Mouse (Mus musculus) skeletal muscle tissue, postnatal 0 days (tissue): ENCODE results near the gene Ntn5. TPM values are rescaled to one million over a fixed set of nuclear protein-coding genes. Genes with fewer than 3 reads are reported as not detected.

Source experiments
- polyA plus RNA-seq: library from polyadenylated mRNA; unstranded; fragments of >200 nt; fragmentation: Nextera tagmentation; extraction: Ambion mirVana; gene quantifications from 2 replicates; pipeline ENCODE4 v1.2.1, GENCODE M21; 2015

Ntn5 gene
- 1.6 and 1.7 TPM in 2 replicates for polyA plus RNA-seq

GRCm38 (mm10) chr7:45683396-45684050 lies at the start of gene Ntn5:
TSS of gene Ntn5 (plus strand) at chr7:45684022.

GRCm38 (mm10) chr7:45639561-45640027 lies 44.2 kb upstream of the Ntn5 start, which contains the start of gene Mamstr:
TSS of gene Mamstr (plus strand) at chr7:45639977.

GRCm38 (mm10) chr7:45666161-45666560 lies 17.7 kb upstream of the Ntn5 start, which contains the start of gene Fut2:
TSS of gene Fut2 (minus strand) at chr7:45666394.

GRCm38 (mm10) chr7:45693921-45694591 lies 10.2 kb downstream of the Ntn5 start, which contains the start of gene Sec1:
TSS of gene Sec1 (minus strand) at chr7:45694402.

GRCm38 (mm10) chr7:45699523-45700141 lies 15.8 kb downstream of the Ntn5 start, which contains the start of gene Car11:
TSS of gene Car11 (plus strand) at chr7:45699843.

GRCm38 (mm10) chr7:45704730-45705442 lies 21.1 kb downstream of the Ntn5 start, which contains the start of gene Dbp:
TSS of gene Dbp (plus strand) at chr7:45705088.

GRCm38 (mm10) chr7:45715090-45715708 lies 31.4 kb downstream of the Ntn5 start, which contains the start of gene Rpl18:
TSS of gene Rpl18 (plus strand) at chr7:45715457.

GRCm38 (mm10) chr7:45717918-45718297 lies 34.1 kb downstream of the Ntn5 start, which contains the start of gene Sphk2:
TSS of gene Sphk2 (minus strand) at chr7:45718002.

GRCm38 (mm10) chr7:45720413-45721233 lies 36.8 kb downstream of the Ntn5 start, which contains the start of gene Fam83e:
TSS of gene Fam83e (plus strand) at chr7:45721212.

GRCm38 (mm10) chr7:45725713-45726112 lies 41.9 kb downstream of the Ntn5 start, which contains the start of gene Spaca4:
TSS of gene Spaca4 (minus strand) at chr7:45725813.

Other genes starting within 250 kb of the Ntn5 start
- 90.8 and 92.1 TPM in 2 replicates for gene Gys1, start 249.2 kb upstream of the Ntn5 start, polyA plus RNA-seq
- gene Ruvbl2, start 245.9 kb upstream of the Ntn5 start, polyA plus RNA-seq = 31.4 and 35.8 TPM in 2 replicates
- gene Ftl1, start 224.1 kb upstream of the Ntn5 start, polyA plus RNA-seq = 2,280 and 2,838 TPM in 2 replicates
- 74.5 and 83.5 TPM in 2 replicates for gene Bax, start 217.1 kb upstream of the Ntn5 start, polyA plus RNA-seq
- gene Tulp2, start 202.1 kb upstream of the Ntn5 start, polyA plus RNA-seq = 0.06 and 0.12 TPM in 2 replicates
- not detected in 2 replicates for gene Gm45808, start 197.2 kb upstream of the Ntn5 start, polyA plus RNA-seq
- 7.1 and 7.2 TPM in 2 replicates for gene Dhdh, start 195.2 kb upstream of the Ntn5 start, polyA plus RNA-seq
- gene Nucb1, start 173.6 kb upstream of the Ntn5 start, polyA plus RNA-seq = 124 and 146 TPM in 2 replicates
- 19.1 and 19.6 TPM in 2 replicates for gene Ppp1r15a, start 157.8 kb upstream of the Ntn5 start, polyA plus RNA-seq
- 5.6 and 8.0 TPM in 2 replicates for gene Plekha4, start 157.7 kb upstream of the Ntn5 start, polyA plus RNA-seq
- 6.1 and 7.2 TPM in 2 replicates for gene Hsd17b14, start 129.1 kb upstream of the Ntn5 start, polyA plus RNA-seq
- 35.4 and 88.9 TPM in 2 replicates for gene Bcat2, start 113.9 kb upstream of the Ntn5 start, polyA plus RNA-seq
- gene Fgf21, start 68.5 kb upstream of the Ntn5 start, polyA plus RNA-seq = 0.18 TPM in 1 of 2 replicates, not detected in the other
- 0.05 TPM in 1 of 2 replicates, not detected in the other for gene Fut1, start 66.7 kb upstream of the Ntn5 start, polyA plus RNA-seq
- 0.06 TPM in 1 of 2 replicates, not detected in the other for gene Izumo1, start 62.2 kb upstream of the Ntn5 start, polyA plus RNA-seq
- gene Rasip1, start 56.5 kb upstream of the Ntn5 start, polyA plus RNA-seq = 10.3 and 13.9 TPM in 2 replicates
- gene Mamstr, start 44.0 kb upstream of the Ntn5 start, polyA plus RNA-seq = 139 and 174 TPM in 2 replicates
- gene Fut2, start 17.6 kb upstream of the Ntn5 start, polyA plus RNA-seq = 1.9 and 2.1 TPM in 2 replicates
- gene Sec1, start 10.4 kb downstream of the Ntn5 start, polyA plus RNA-seq = 0.33 and 0.40 TPM in 2 replicates
- 2.4 and 3.0 TPM in 2 replicates for gene Car11, start 15.8 kb downstream of the Ntn5 start, polyA plus RNA-seq
- 9.9 and 10.3 TPM in 2 replicates for gene Dbp, start 21.1 kb downstream of the Ntn5 start, polyA plus RNA-seq
- 568 and 577 TPM in 2 replicates for gene Rpl18, start 31.4 kb downstream of the Ntn5 start, polyA plus RNA-seq
- 11.7 and 13.4 TPM in 2 replicates for gene Sphk2, start 34.0 kb downstream of the Ntn5 start, polyA plus RNA-seq
- gene Fam83e, start 37.2 kb downstream of the Ntn5 start, polyA plus RNA-seq = 0.10 and 0.17 TPM in 2 replicates
- not detected in 2 replicates for gene Spaca4, start 41.8 kb downstream of the Ntn5 start, polyA plus RNA-seq
- 0.18 TPM in 1 of 2 replicates, not detected in the other for gene Lmtk3, start 99.7 kb downstream of the Ntn5 start, polyA plus RNA-seq
- gene Sult2b1, start 100.6 kb downstream of the Ntn5 start, polyA plus RNA-seq = 0.21 and 5.3 TPM in 2 replicates
- gene Cyth2, start 130.6 kb downstream of the Ntn5 start, polyA plus RNA-seq = 42.5 and 48.2 TPM in 2 replicates
- 0.31 and 0.54 TPM in 2 replicates for gene Kcnj14, start 140.8 kb downstream of the Ntn5 start, polyA plus RNA-seq
- gene Grwd1, start 146.9 kb downstream of the Ntn5 start, polyA plus RNA-seq = 27.3 and 27.6 TPM in 2 replicates
- 37.5 and 44.5 TPM in 2 replicates for gene Kdelr1, start 188.8 kb downstream of the Ntn5 start, polyA plus RNA-seq
- 0.33 and 0.34 TPM in 2 replicates for gene Grin2d, start 194.4 kb downstream of the Ntn5 start, polyA plus RNA-seq
- 0.45 and 1.2 TPM in 2 replicates for gene Syngr4, start 212.7 kb downstream of the Ntn5 start, polyA plus RNA-seq
- gene Tmem143, start 212.9 kb downstream of the Ntn5 start, polyA plus RNA-seq = 9.8 and 11.6 TPM in 2 replicates
- gene Emp3, start 237.4 kb downstream of the Ntn5 start, polyA plus RNA-seq = 111 and 129 TPM in 2 replicates
- gene Ccdc114, start 240.1 kb downstream of the Ntn5 start, polyA plus RNA-seq = 2.0 and 2.4 TPM in 2 replicates